Mouse (Mus musculus) heart, adult 2 months (tissue): Measurements from ENCODE around the gene Myt1l.

Experiments used
- EP300 ChIP-seq: fragments of 200-500 bp; IDR thresholded peaks from 2 replicates; pipeline ENCODE4 v1.6.1; 2011; ENCODE audit warnings: low read depth, low read length, control low read depth; ENCODE audit not compliant: insufficient read depth
- POLR2A ChIP-seq: fragments of 200-500 bp; IDR thresholded peaks from 2 replicates; pipeline ENCODE4 v1.6.1; 2011; ENCODE audit warnings: mild to moderate bottlenecking, low read depth, low read length, control low read depth; ENCODE audit not compliant: insufficient read depth

GRCm38 (mm10) chr12:29526236-29526644 is 1.9 kb upstream of the Myt1l start:
- TF ChIP-seq EP300 (no peak), POLR2A (no peak)
